Mouse (Mus musculus): ENCODE measurements around the gene Camk1d.

The Camk1d gene

GRCm38 (mm10) chr2:5321660-5322295, 392.5 kb downstream of the Camk1d start:
- DNase-seq (ENCODE audit: low spot score): no peak

GRCm38 (mm10) chr2:5319138-5319537, 395.2 kb downstream of the Camk1d start:
- DNase-seq (ENCODE audit: low spot score): no peak

- DNase-seq (ENCODE audit: low spot score): no peak
Observed at GRCm38 (mm10) chr2:5316763-5317162, 397.6 kb downstream of the Camk1d start.

GRCm38 (mm10) chr2:5316217-5316616, 398.1 kb downstream of the Camk1d start:
- no peak for DNase-seq (ENCODE audit: low spot score)

GRCm38 (mm10) chr2:5315291-5315828, 399.0 kb downstream of the Camk1d start:
- DNase-seq (ENCODE audit: low spot score): no peak

- DNase-seq (ENCODE audit: low spot score): no peak
Observed at GRCm38 (mm10) chr2:5314530-5315166, 399.7 kb downstream of the Camk1d start.

- no peak for DNase-seq (ENCODE audit: low spot score)
Observed at GRCm38 (mm10) chr2:5305156-5305555, 409.2 kb downstream of the Camk1d start.

- no peak for DNase-seq (ENCODE audit: low spot score)
Observed at GRCm38 (mm10) chr2:5304451-5304850, 409.9 kb downstream of the Camk1d start.

GRCm38 (mm10) chr2:5301286-5301685, 413.0 kb downstream of the Camk1d start:
- DNase-seq (ENCODE audit: low spot score): no peak

- no peak for DNase-seq (ENCODE audit: low spot score)
Observed at GRCm38 (mm10) chr2:5298071-5298470, 416.2 kb downstream of the Camk1d start.

GRCm38 (mm10) chr2:5296749-5297545, 417.4 kb downstream of the Camk1d start:
- DNase-seq (ENCODE audit: low spot score): no peak

GRCm38 (mm10) chr2:5295098-5295497, 419.2 kb downstream of the Camk1d start:
- no peak for DNase-seq (ENCODE audit: low spot score)

- DNase-seq (ENCODE audit: low spot score): no peak
Observed at GRCm38 (mm10) chr2:5294451-5294850, 419.9 kb downstream of the Camk1d start.

GRCm38 (mm10) chr2:5288593-5288992, 425.7 kb downstream of the Camk1d start:
- DNase-seq (ENCODE audit: low spot score): no peak

- DNase-seq (ENCODE audit: low spot score): no peak
Observed at GRCm38 (mm10) chr2:5287044-5287380, 427.3 kb downstream of the Camk1d start.

GRCm38 (mm10) chr2:5286189-5287043, 427.9 kb downstream of the Camk1d start:
- no peak for DNase-seq (ENCODE audit: low spot score)

- no peak for DNase-seq (ENCODE audit: low spot score)
Observed at GRCm38 (mm10) chr2:5284351-5284750, 430.0 kb downstream of the Camk1d start.

- DNase-seq (ENCODE audit: low spot score): no peak
Observed at GRCm38 (mm10) chr2:5282623-5283022, 431.7 kb downstream of the Camk1d start.

GRCm38 (mm10) chr2:5267980-5268379, 446.3 kb downstream of the Camk1d start:
- DNase-seq (ENCODE audit: low spot score): no peak

GRCm38 (mm10) chr2:5262279-5262678, 452.0 kb downstream of the Camk1d start:
- no peak for DNase-seq (ENCODE audit: low spot score)

GRCm38 (mm10) chr2:5258250-5258649, 456.1 kb downstream of the Camk1d start:
- DNase-seq (ENCODE audit: low spot score): no peak

GRCm38 (mm10) chr2:5249969-5250368, 464.3 kb downstream of the Camk1d start:
- DNase-seq (ENCODE audit: low spot score): no peak

All from urinary bladder, postnatal 10 days (tissue).